Mouse (Mus musculus): ENCODE measurements around the gene Scly. TPM values are rescaled to one million over a fixed set of nuclear protein-coding genes. Genes with fewer than 3 reads are reported as not detected.

The Scly gene
- polyA plus RNA-seq, 1 experiment, result 113 TPM

GRCm38 (mm10) chr1:91356105-91356504 is 58.0 kb downstream of the Scly start:
- WGBS, result 78% methylated on average over 11 of the region's 11 CpGs
- DNase-seq, result no peak
- Histone ChIP-seq H3K4me3 (ENCODE audit: insufficient read depth, low read depth, low read length) (no peak overlapping the region), H3K4me1 (ENCODE audit: control insufficient read depth, insufficient read depth, low read length) (no peaks in the 10 kb centered on the region), H3K27ac (ENCODE audit: insufficient read depth, low read depth, low read length) (no peak overlapping the region), H3K27me3 (replicated peaks; ENCODE audit: control insufficient read depth, insufficient read depth, low read length) (no peaks in the 10 kb centered on the region), H3K36me3 (ENCODE audit: control insufficient read depth, insufficient read depth, low read length) (no peaks in the 10 kb centered on the region)
- TF ChIP-seq POLR2A (IDR thresholded peaks at IDR 0.05; ENCODE audit: low read depth, low read length) (no peak), CTCF (conservative IDR thresholded peaks at IDR 0.05; ENCODE audit: insufficient read depth, insufficient read length, low read depth, low read length) (no peak)

GRCm38 (mm10) chr1:91362113-91362512 is 64.0 kb downstream of the Scly start:
- 85% methylated on average over 5 of the region's 5 CpGs for WGBS
- no peak overlapping the region for H3K4me3 ChIP-seq (ENCODE audit: insufficient read depth, low read depth, low read length)
- no peak for DNase-seq
- no peaks in the 10 kb centered on the region for H3K4me1 ChIP-seq (ENCODE audit: control insufficient read depth, insufficient read depth, low read length)
- TF ChIP-seq POLR2A (IDR thresholded peaks at IDR 0.05; ENCODE audit: low read depth, low read length) (no peak), CTCF (conservative IDR thresholded peaks at IDR 0.05; ENCODE audit: insufficient read depth, insufficient read length, low read depth, low read length) (no peak)
- no peak overlapping the region for H3K27ac ChIP-seq (ENCODE audit: insufficient read depth, low read depth, low read length)
- no peaks in the 10 kb centered on the region for H3K27me3 ChIP-seq (replicated peaks; ENCODE audit: control insufficient read depth, insufficient read depth, low read length)
- H3K36me3 ChIP-seq (ENCODE audit: control insufficient read depth, insufficient read depth, low read length), result no peaks in the 10 kb centered on the region

- 88% methylated on average over 16 of the region's 16 CpGs for WGBS
- no peaks in the 10 kb centered on the region for H3K36me3 ChIP-seq (ENCODE audit: control insufficient read depth, insufficient read depth, low read length)
- no peak overlapping the region for H3K4me3 ChIP-seq (ENCODE audit: insufficient read depth, low read depth, low read length)
- DNase-seq, result no peak
- no peaks in the 10 kb centered on the region for H3K4me1 ChIP-seq (ENCODE audit: control insufficient read depth, insufficient read depth, low read length)
- no peak for TF ChIP-seq CTCF (conservative IDR thresholded peaks at IDR 0.05; ENCODE audit: insufficient read depth, insufficient read length, low read depth, low read length)
- TF ChIP-seq POLR2A (IDR thresholded peaks at IDR 0.05; ENCODE audit: low read depth, low read length), result no peak
- no peak overlapping the region for H3K27ac ChIP-seq (ENCODE audit: insufficient read depth, low read depth, low read length)
- H3K27me3 ChIP-seq (replicated peaks; ENCODE audit: control insufficient read depth, insufficient read depth, low read length), result no peaks in the 10 kb centered on the region
Observed at GRCm38 (mm10) chr1:91364822-91365644, 66.9 kb downstream of the Scly start.

GRCm38 (mm10) chr1:91365816-91366214 is 67.7 kb downstream of the Scly start:
- no peak overlapping the region for H3K27ac ChIP-seq (ENCODE audit: insufficient read depth, low read depth, low read length)
- H3K27me3 ChIP-seq (replicated peaks; ENCODE audit: control insufficient read depth, insufficient read depth, low read length), result no peaks in the 10 kb centered on the region
- no peak overlapping the region for H3K4me3 ChIP-seq (ENCODE audit: insufficient read depth, low read depth, low read length)
- no peaks in the 10 kb centered on the region for H3K36me3 ChIP-seq (ENCODE audit: control insufficient read depth, insufficient read depth, low read length)
- 37% methylated on average over 8 of the region's 8 CpGs for WGBS
- TF ChIP-seq POLR2A (IDR thresholded peaks at IDR 0.05; ENCODE audit: low read depth, low read length), result no peak
- TF ChIP-seq CTCF (conservative IDR thresholded peaks at IDR 0.05; ENCODE audit: insufficient read depth, insufficient read length, low read depth, low read length), result no peak
- no peaks in the 10 kb centered on the region for H3K4me1 ChIP-seq (ENCODE audit: control insufficient read depth, insufficient read depth, low read length)
- no peak for DNase-seq

GRCm38 (mm10) chr1:91366215-91367108 is 68.3 kb downstream of the Scly start, which contains the start of gene Erfe:
Gene Erfe, plus strand, starts transcription at chr1:91366430.
- TF ChIP-seq CTCF (conservative IDR thresholded peaks at IDR 0.05; ENCODE audit: insufficient read depth, insufficient read length, low read depth, low read length) (peak; percentile 64), POLR2A (IDR thresholded peaks at IDR 0.05; ENCODE audit: low read depth, low read length) (no peak)
- no peaks in the 10 kb centered on the region for H3K4me1 ChIP-seq (ENCODE audit: control insufficient read depth, insufficient read depth, low read length)
- no peaks in the 10 kb centered on the region for H3K36me3 ChIP-seq (ENCODE audit: control insufficient read depth, insufficient read depth, low read length)
- no peaks in the 10 kb centered on the region for H3K27me3 ChIP-seq (replicated peaks; ENCODE audit: control insufficient read depth, insufficient read depth, low read length)
- peak; percentile 64 for DNase-seq
- peak within 1 kb of the TSS; percentile 17; the same call in 1 of the 2 replicates for H3K4me3 ChIP-seq (ENCODE audit: insufficient read depth, low read depth, low read length)
- H3K27ac ChIP-seq (ENCODE audit: insufficient read depth, low read depth, low read length), result no peak within 1 kb of the TSS
- WGBS, result 2% methylated on average over 68 of the region's 68 CpGs

- H3K4me3 ChIP-seq (ENCODE audit: insufficient read depth, low read depth, low read length), result no peak overlapping the region
- no peak overlapping the region for H3K27ac ChIP-seq (ENCODE audit: insufficient read depth, low read depth, low read length)
- DNase-seq, result no peak
- H3K36me3 ChIP-seq (ENCODE audit: control insufficient read depth, insufficient read depth, low read length), result no peaks in the 10 kb centered on the region
- H3K4me1 ChIP-seq (ENCODE audit: control insufficient read depth, insufficient read depth, low read length), result no peaks in the 10 kb centered on the region
- TF ChIP-seq POLR2A (IDR thresholded peaks at IDR 0.05; ENCODE audit: low read depth, low read length), result no peak
- no peak for TF ChIP-seq CTCF (conservative IDR thresholded peaks at IDR 0.05; ENCODE audit: insufficient read depth, insufficient read length, low read depth, low read length)
- H3K27me3 ChIP-seq (replicated peaks; ENCODE audit: control insufficient read depth, insufficient read depth, low read length), result no peaks in the 10 kb centered on the region
- WGBS, result 96% methylated on average over 3 of the region's 3 CpGs
Observed at GRCm38 (mm10) chr1:91367295-91367694, 69.2 kb downstream of the Scly start.

GRCm38 (mm10) chr1:91369408-91369807 is 71.3 kb downstream of the Scly start:
- no peak overlapping the region for H3K4me3 ChIP-seq (ENCODE audit: insufficient read depth, low read depth, low read length)
- H3K4me1 ChIP-seq (ENCODE audit: control insufficient read depth, insufficient read depth, low read length), result no peaks in the 10 kb centered on the region
- DNase-seq, result peak; percentile 20
- WGBS, result 51% methylated on average over 4 of the region's 4 CpGs
- no peak for TF ChIP-seq POLR2A (IDR thresholded peaks at IDR 0.05; ENCODE audit: low read depth, low read length)
- no peak for TF ChIP-seq CTCF (conservative IDR thresholded peaks at IDR 0.05; ENCODE audit: insufficient read depth, insufficient read length, low read depth, low read length)
- H3K36me3 ChIP-seq (ENCODE audit: control insufficient read depth, insufficient read depth, low read length), result no peaks in the 10 kb centered on the region
- no peak overlapping the region for H3K27ac ChIP-seq (ENCODE audit: insufficient read depth, low read depth, low read length)
- H3K27me3 ChIP-seq (replicated peaks; ENCODE audit: control insufficient read depth, insufficient read depth, low read length), result no peaks in the 10 kb centered on the region

All from kidney, adult 2 months (tissue).